Mouse (Mus musculus) embryonic fibroblast, embryonic 13.5 days (primary cell): ENCODE data around the gene Hbb-bt. TPM values are rescaled to one million over a fixed set of nuclear protein-coding genes. Genes with fewer than 3 reads are reported as not detected.
"Not testable (repeated sequence)": the region's sequence is repeated elsewhere in the genome, so short reads cannot be mapped to it uniquely, and the experiment has no call there.

Experiments
- H3K27ac ChIP-seq: 2 replicates; pipeline ENCODE4 v1.5.1; 2012; ENCODE audit warnings: low read length, control low read depth, inconsistent platforms; ENCODE audit not compliant: insufficient read depth
- H3K4me1 ChIP-seq: 2 replicates; pipeline ENCODE4 v1.6.1; 2011; ENCODE audit warnings: low read length; ENCODE audit not compliant: control insufficient read depth, insufficient read depth
- H3K4me3 ChIP-seq: 2 replicates; pipeline ENCODE4 v1.5.1; 2011; ENCODE audit warnings: mild to moderate bottlenecking, control low read depth, low read length; ENCODE audit not compliant: insufficient read depth
- CTCF ChIP-seq: IDR thresholded peaks from 2 replicates; pipeline ENCODE4 v1.5.1; 2011; ENCODE audit warnings: mild to moderate bottlenecking, control low read depth, low read length, moderate library complexity, borderline replicate concordance; ENCODE audit not compliant: insufficient read depth
- POLR2A ChIP-seq: IDR thresholded peaks from 2 replicates; pipeline ENCODE4 v1.6.1; 2011; ENCODE audit warnings: low read depth, mild to moderate bottlenecking, control low read depth, low read length, moderate library complexity
- polyA plus RNA-seq: library from polyadenylated mRNA; stranded (reverse); fragments of >200 nt; gene quantifications from 2 replicates; pipeline ENCODE4 v1.2.4, GENCODE M21; 2011; ENCODE audit warnings: low read depth; ENCODE audit not compliant: missing spikeins, insufficient read length

The Hbb-bt gene
- polyA plus RNA-seq, 1 experiment, result not detected

DNA sequence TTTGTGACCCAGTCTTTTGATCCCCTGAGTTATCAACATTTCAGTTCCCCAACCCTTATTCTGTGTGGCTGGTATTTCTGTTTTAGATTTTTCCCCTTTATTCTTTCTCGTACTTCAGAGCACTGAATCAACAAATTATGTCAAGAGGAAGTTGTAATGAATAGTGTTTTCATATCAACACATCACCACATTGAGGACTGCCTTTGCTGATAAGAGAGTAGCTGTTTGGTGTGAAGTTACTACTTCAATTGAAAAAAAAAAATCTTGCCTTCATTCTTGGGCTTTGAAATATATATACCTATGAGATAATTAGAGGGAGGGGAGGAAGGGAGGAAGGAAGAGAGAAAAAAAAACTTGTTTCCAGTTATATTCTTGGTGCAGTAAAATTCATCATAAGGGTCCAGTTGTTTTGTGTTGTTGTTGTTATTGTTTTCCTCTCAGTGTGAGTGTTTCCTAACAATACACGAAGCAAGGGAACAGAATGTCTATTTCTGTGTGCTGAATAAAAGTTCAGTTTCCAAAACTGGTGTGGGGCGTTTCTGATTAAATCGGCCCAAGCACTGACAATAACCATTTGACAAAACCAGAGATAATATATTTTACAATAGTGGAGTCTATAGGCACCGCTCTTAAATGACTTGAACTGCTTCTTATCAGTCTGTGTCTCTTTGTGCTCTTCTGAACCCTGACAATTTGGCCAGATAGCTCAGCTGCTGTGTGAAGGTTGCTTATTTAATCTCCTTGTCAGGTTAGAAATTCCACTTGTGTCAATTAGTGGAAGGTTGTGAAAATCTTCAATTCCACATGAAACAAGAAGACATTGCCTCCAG is 4.6 kb downstream of the Hbb-bt start:
- H3K27ac ChIP-seq, result no peak overlapping the region
- H3K4me3 ChIP-seq, result no peak overlapping the region
- no peaks in the 10 kb centered on the region for H3K4me1 ChIP-seq
- TF ChIP-seq CTCF (no peak), POLR2A (no peak)

DNA sequence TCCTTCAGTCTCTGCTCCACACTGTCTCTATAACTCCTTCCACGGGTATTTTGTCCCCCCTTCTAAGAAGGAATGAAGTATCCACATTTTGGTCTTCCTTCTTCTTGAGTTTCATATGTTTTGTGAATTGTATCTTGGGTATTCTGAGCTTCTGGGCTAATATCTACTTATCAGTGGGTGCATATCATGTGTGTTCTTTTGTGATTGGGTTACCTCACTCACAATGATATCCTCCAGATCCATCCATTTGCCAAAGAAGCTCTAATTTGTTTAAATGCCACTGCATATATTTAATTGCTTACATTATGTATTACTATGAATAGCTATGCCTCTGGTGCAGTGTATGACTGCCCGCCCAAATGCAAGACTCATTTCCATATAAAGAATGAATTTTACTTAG is 5.7 kb downstream of the Hbb-bt start:
- not testable (repeated sequence) for H3K27ac ChIP-seq, H3K4me1 ChIP-seq, H3K4me3 ChIP-seq

DNA sequence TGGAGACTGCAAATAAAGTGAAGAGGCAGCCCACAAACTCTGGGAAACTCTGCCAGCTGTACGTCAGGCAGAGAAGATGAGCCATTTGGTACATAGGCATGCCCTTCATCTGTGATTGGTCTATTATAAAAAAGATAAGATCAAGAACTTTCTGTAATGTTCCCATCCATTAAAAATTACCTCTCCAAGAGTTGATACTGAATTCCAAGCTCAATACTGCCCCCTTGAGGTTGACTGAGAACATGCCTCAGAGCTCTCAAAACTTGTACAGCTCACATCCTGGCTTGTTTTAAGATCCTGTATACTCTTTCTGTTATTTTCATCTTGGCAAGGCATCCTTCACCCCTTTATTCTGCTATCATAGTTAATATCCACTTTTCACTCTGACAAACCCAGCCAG is 6.9 kb downstream of the Hbb-bt start:
- TF ChIP-seq POLR2A (no peak), CTCF (no peak)
- no peak overlapping the region for H3K27ac ChIP-seq
- no peak overlapping the region for H3K4me3 ChIP-seq
- H3K4me1 ChIP-seq, result no peaks in the 10 kb centered on the region

DNA sequence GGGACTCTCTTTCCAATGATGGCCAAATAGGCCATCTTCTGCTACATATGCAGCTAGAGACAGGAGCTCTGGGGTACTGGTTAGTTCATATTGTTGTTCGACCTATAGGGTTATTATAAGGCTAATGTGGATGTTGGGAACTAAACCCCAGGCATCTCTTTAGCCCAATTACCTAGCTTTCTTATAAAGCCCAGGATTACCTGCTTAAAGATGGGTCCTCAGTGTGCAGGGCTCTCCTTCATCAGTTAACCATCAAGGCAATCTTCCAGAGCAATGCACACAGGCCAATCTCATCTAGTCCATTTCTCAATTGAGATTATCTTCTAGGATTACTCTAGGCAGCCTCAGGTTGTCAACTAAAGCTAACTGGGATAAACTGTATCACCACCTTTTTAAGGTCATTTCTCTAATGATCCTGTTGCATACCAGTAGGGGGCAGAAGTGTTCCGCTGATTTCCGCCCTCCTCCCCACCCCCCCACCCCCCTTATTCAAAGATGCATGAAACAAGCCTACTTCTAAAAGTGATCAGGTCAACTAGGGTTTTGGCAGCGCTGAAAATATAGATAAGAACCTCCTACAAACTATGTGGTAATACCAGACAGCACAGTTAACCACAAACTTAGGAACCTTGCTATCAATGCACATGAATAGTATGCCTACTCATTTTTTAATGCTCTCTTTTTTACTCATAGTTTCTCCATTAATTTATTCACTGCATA is 21.0 kb downstream of the Hbb-bt start:
- H3K4me1 ChIP-seq, result no peaks in the 10 kb centered on the region
- H3K4me3 ChIP-seq, result no peak overlapping the region
- TF ChIP-seq POLR2A (no peak), CTCF (no peak)
- H3K27ac ChIP-seq, result no peak overlapping the region

DNA sequence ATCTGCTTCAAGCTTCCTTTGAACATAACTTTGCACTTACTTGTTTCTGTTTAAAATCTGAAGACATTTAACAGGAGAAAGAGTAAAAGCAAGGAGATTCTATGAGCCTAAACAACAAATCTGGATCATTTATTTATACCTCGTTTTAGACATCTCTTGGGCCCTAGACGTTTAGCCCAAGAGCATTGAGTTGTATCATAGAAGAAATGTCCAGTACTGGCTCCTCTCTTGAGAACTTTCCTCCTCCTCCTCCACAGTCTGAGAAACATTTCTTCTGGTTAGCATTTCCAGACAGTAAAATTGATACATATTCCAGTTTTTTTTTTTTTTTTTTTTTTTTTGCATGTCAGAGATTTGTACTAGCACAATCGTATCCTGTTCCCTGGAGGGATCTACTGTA is 22.1 kb downstream of the Hbb-bt start, which contains the start of gene Olfr67:
Gene Olfr67 (minus strand): TSS at position 101 of the 400 bp plus-strand sequence.
- TF ChIP-seq POLR2A (no peak), CTCF (no peak)
- H3K4me1 ChIP-seq, result no peaks in the 10 kb centered on the region
- no peak within 1 kb of the TSS for H3K27ac ChIP-seq
- H3K4me3 ChIP-seq, result no peak within 1 kb of the TSS

DNA sequence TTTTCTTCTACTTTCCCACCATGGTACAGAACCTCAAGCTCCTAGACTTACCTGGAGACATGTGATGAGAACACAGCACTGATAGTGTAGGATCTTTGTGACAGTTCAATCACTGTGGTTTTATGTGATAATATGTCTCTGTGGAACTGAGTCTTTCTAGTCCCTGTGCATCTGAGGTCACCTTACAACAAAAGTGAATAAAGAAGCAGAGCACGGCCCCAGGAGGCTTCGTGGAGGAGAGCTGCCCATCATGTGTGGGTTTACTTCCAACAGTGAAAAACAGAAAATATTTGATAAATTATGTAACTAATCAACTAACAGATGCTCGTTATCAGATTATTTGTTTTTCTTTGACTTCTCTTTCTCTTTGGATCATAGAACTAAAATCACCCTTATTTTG is 34.2 kb downstream of the Hbb-bt start, which contains the start of gene Olfr68:
Gene Olfr68 (minus strand): TSS at position 101 of the 400 bp plus-strand sequence.
- no peak within 1 kb of the TSS for H3K4me3 ChIP-seq
- no peak for TF ChIP-seq POLR2A
- no peak for TF ChIP-seq CTCF

DNA sequence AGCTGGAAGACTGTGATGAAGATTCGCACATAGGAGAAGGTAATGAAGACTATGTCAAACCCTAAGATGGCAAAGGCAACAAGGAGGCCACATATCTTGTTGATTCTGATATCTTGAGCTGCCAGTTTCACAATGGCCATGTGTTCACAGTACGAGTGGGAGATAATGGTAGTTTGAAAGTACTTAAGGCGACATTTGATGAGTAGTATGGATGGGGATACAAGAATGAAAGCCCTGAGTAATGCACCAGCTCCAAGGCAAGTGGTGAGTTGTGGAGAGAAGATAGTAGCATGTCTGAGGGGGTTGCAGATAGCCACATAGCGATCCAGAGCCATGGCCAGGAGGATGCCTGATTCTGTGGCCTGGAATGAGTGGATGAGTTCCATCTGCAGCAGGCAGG is 36.1 kb downstream of the Hbb-bt start:
- H3K27ac ChIP-seq, H3K4me3 ChIP-seq: not testable (repeated sequence)

More for the DNA sequence above, 34.2 kb downstream of the Hbb-bt start, which contains the start of gene Olfr68:
- H3K4me1 ChIP-seq, result no peaks in the 10 kb centered on the region
- no peak within 1 kb of the TSS for H3K27ac ChIP-seq

DNA sequence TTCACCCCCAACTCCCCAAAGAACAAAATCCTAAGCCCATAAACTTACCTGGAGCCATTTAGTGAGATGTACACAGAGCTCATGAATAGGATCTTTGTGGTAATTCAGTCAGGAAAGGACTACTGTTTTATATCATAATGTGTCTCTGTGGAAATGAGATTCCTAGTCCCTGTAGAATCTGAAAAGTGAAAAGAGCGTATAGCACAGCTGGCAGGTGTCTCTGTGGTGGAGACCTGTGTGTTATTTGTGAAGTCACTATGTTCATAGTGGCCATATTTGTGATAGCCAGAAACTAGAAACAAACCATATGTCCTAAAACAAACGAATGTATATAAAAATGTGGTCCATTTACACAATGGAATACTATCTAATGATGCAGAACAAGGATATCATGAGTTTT is 42.3 kb downstream of the Hbb-bt start, which contains the start of gene Olfr69:
Gene Olfr69 (minus strand): TSS at position 101 of the 400 bp plus-strand sequence.
- no peaks in the 10 kb centered on the region for H3K4me1 ChIP-seq
- H3K4me3 ChIP-seq, result no peak within 1 kb of the TSS
- H3K27ac ChIP-seq, result no peak within 1 kb of the TSS
- no peak for TF ChIP-seq POLR2A
- TF ChIP-seq CTCF, result no peak

More for the DNA sequence above, 36.1 kb downstream of the Hbb-bt start:
- not testable (repeated sequence) for H3K4me1 ChIP-seq

DNA sequence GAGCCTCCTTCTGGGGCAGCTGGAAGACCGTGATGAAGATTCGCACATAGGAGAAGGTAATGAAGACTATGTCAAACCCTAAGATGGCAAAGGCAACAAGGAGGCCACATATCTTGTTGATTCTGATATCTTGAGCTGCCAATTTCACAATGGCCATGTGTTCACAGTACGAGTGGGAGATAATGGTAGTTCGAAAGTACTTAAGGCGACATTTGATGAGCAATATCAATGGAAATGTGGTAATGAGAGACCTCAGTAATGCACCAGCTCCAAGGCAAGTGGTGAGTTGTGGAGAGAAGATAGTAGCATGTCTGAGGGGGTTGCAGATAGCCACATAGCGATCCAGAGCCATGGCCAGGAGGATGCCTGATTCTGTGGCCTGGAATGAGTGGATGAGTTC is 46.1 kb downstream of the Hbb-bt start:
- not testable (repeated sequence) for H3K4me3 ChIP-seq, H3K4me1 ChIP-seq, H3K27ac ChIP-seq

Other genes starting within 250 kb of the Hbb-bt start
- not detected in 2 replicates for gene Olfr616, start 244.9 kb downstream of the Hbb-bt start, polyA plus RNA-seq
- gene Olfr617, start 240.9 kb downstream of the Hbb-bt start, polyA plus RNA-seq, result not detected in 2 replicates
- gene Olfr618, start 223.9 kb downstream of the Hbb-bt start, polyA plus RNA-seq, result not detected in 2 replicates
- gene Olfr619, start 213.4 kb downstream of the Hbb-bt start, polyA plus RNA-seq, result not detected in 2 replicates
- gene Olfr620, start 201.5 kb downstream of the Hbb-bt start, polyA plus RNA-seq, result not detected in 2 replicates
- gene Olfr622, start 171.3 kb downstream of the Hbb-bt start, polyA plus RNA-seq, result not detected in 2 replicates
- gene Olfr623, start 150.3 kb downstream of the Hbb-bt start, polyA plus RNA-seq, result not detected in 2 replicates
- not detected in 2 replicates for gene Olfr624, start 142.8 kb downstream of the Hbb-bt start, polyA plus RNA-seq
- gene Olfr625-ps1, start 131.3 kb downstream of the Hbb-bt start, polyA plus RNA-seq, result not detected in 2 replicates
- gene Olfr243, start 99.3 kb downstream of the Hbb-bt start, polyA plus RNA-seq, result not detected in 2 replicates
- not detected in 2 replicates for gene Olfr628, start 83.6 kb downstream of the Hbb-bt start, polyA plus RNA-seq
- gene Olfr629, start 69.1 kb downstream of the Hbb-bt start, polyA plus RNA-seq, result not detected in 2 replicates
- gene Olfr630, start 56.7 kb downstream of the Hbb-bt start, polyA plus RNA-seq, result not detected in 2 replicates
- gene Olfr69, start 42.4 kb downstream of the Hbb-bt start, polyA plus RNA-seq, result not detected in 2 replicates
- gene Olfr68, start 34.3 kb downstream of the Hbb-bt start, polyA plus RNA-seq, result not detected in 2 replicates
- gene Olfr67, start 22.2 kb downstream of the Hbb-bt start, polyA plus RNA-seq, result not detected in 2 replicates
- gene Hbb-bs, start 14.1 kb upstream of the Hbb-bt start, polyA plus RNA-seq, result not detected in 2 replicates
- not detected in 2 replicates for gene Hbb-bh2, start 26.5 kb upstream of the Hbb-bt start, polyA plus RNA-seq
- gene Hbb-bh1, start 29.2 kb upstream of the Hbb-bt start, polyA plus RNA-seq, result not detected in 2 replicates
- not detected in 2 replicates for gene Hbb-y, start 39.2 kb upstream of the Hbb-bt start, polyA plus RNA-seq
- not detected in 2 replicates for gene Olfr66, start 72.3 kb upstream of the Hbb-bt start, polyA plus RNA-seq
- gene Olfr64, start 80.5 kb upstream of the Hbb-bt start, polyA plus RNA-seq, result not detected in 2 replicates
- gene Olfr65, start 89.5 kb upstream of the Hbb-bt start, polyA plus RNA-seq, result not detected in 2 replicates
- gene Olfr631, start 114.8 kb upstream of the Hbb-bt start, polyA plus RNA-seq, result not detected in 2 replicates
- gene Olfr632, start 120.4 kb upstream of the Hbb-bt start, polyA plus RNA-seq, result not detected in 2 replicates
- not detected in 2 replicates for gene Olfr633, start 130.4 kb upstream of the Hbb-bt start, polyA plus RNA-seq
- gene Olfr635, start 157.2 kb upstream of the Hbb-bt start, polyA plus RNA-seq, result not detected in 2 replicates
- gene Olfr638, start 184.8 kb upstream of the Hbb-bt start, polyA plus RNA-seq, result not detected in 2 replicates
- not detected in 2 replicates for gene Olfr639, start 203.3 kb upstream of the Hbb-bt start, polyA plus RNA-seq
- not detected in 2 replicates for gene Olfr640, start 211.6 kb upstream of the Hbb-bt start, polyA plus RNA-seq
- gene Olfr641, start 221.4 kb upstream of the Hbb-bt start, polyA plus RNA-seq, result not detected in 2 replicates
- not detected in 2 replicates for gene Olfr642, start 238.7 kb upstream of the Hbb-bt start, polyA plus RNA-seq
- gene 4930516K23Rik, start 247.4 kb upstream of the Hbb-bt start, polyA plus RNA-seq, result not detected in 2 replicates